Mouse (Mus musculus) hindlimb bud, embryonic 11.5 days (tissue): ENCODE measurements around the gene Gng3.
"Not testable (repeated sequence)": the region's sequence is repeated elsewhere in the genome, so short reads cannot be mapped to it uniquely, and the experiment has no call there.

Source experiments
- DNase-seq: peaks from one replicate; pipeline ENCODE4 v3.0.0-alpha.2; 2012; ENCODE audit warnings: low read depth, low spot score; ENCODE audit errors: extremely low spot score

The Gng3 gene

GRCm38 (mm10) chr19:8848356-8848755 is 9.4 kb upstream of the Gng3 start:
- no peak for DNase-seq

- no peak for DNase-seq
Measured at GRCm38 (mm10) chr19:8844371-8845129, 5.6 kb upstream of the Gng3 start.

GRCm38 (mm10) chr19:8842961-8843360 is 4.0 kb upstream of the Gng3 start:
- DNase-seq: no peak

- DNase-seq: no peak
Measured at GRCm38 (mm10) chr19:8841012-8841411, 2.0 kb upstream of the Gng3 start.

GRCm38 (mm10) chr19:8839908-8840791 is 1.2 kb upstream of the Gng3 start:
- DNase-seq: no peak

- DNase-seq: no peak
Measured at GRCm38 (mm10) chr19:8838041-8838730, 808 bp downstream of the Gng3 start.

GRCm38 (mm10) chr19:8837251-8837791 is 1.7 kb downstream of the Gng3 start, which contains the start of gene Bscl2:
Gene Bscl2, plus strand, starts transcription at chr19:8837467.
- DNase-seq: no peak

- not testable (repeated sequence) for DNase-seq
Measured at GRCm38 (mm10) chr19:8836327-8836726, 2.7 kb downstream of the Gng3 start.

- no peak for DNase-seq
Measured at GRCm38 (mm10) chr19:8832971-8833370, 6.0 kb downstream of the Gng3 start.

GRCm38 (mm10) chr19:8831262-8831661 is 7.7 kb downstream of the Gng3 start:
- DNase-seq: no peak

- no peak for DNase-seq
Measured at GRCm38 (mm10) chr19:8830664-8831063, 8.3 kb downstream of the Gng3 start.

GRCm38 (mm10) chr19:8829660-8830059 is 9.3 kb downstream of the Gng3 start, which contains the start of gene AC129217.1:
Gene AC129217.1, plus strand, starts transcription at chr19:8829773.
- no peak for DNase-seq

- DNase-seq: no peak
Measured at GRCm38 (mm10) chr19:8822696-8823095, 16.3 kb downstream of the Gng3 start.

GRCm38 (mm10) chr19:8821146-8821545 is 17.8 kb downstream of the Gng3 start:
- no peak for DNase-seq

GRCm38 (mm10) chr19:8820424-8820956 is 18.5 kb downstream of the Gng3 start:
- no peak for DNase-seq

GRCm38 (mm10) chr19:8819596-8820423 is 19.2 kb downstream of the Gng3 start, which contains the start of gene Hnrnpul2:
Gene Hnrnpul2, plus strand, starts transcription at chr19:8820010.
- peak; percentile 97 for DNase-seq

GRCm38 (mm10) chr19:8818801-8819595 is 20.0 kb downstream of the Gng3 start, which contains the start of gene Ttc9c:
Gene Ttc9c, minus strand, starts transcription at chr19:8819333.
- peak; percentile 64 for DNase-seq

GRCm38 (mm10) chr19:8818301-8818798 is 20.6 kb downstream of the Gng3 start:
- no peak for DNase-seq

GRCm38 (mm10) chr19:8817001-8817400 is 22.0 kb downstream of the Gng3 start:
- DNase-seq: no peak
